Mouse (Mus musculus) liver, embryonic 11.5 days (tissue): ENCODE results near the gene Camsap1. TPM values are rescaled to one million over a fixed set of nuclear protein-coding genes. Genes with fewer than 3 reads are reported as not detected.

ENCODE experiments used
- ATAC-seq: fragments of 200-750 bp; cut with Nextera tagmentation; replicated peaks from 2 replicates; pipeline ENCODE4 v1.8.0; 2017; ENCODE audit warnings: moderate number of reproducible peaks, mild to moderate bottlenecking, moderate TSS enrichment, moderate library complexity; ENCODE audit not compliant: low FRiP score
- DNase-seq: peaks from one replicate; pipeline ENCODE4 v3.0.0-alpha.2; 2017; ENCODE audit warnings: low spot score
- H3K27ac ChIP-seq: fragments of 300-500 bp; sonication (generic); 2 replicates; pipeline ENCODE4 v1.5.1; 2014; ENCODE audit warnings: mild to moderate bottlenecking, low read depth, low read length, control low read depth
- H3K27me3 ChIP-seq: fragments of 300-500 bp; sonication (generic); replicated peaks from 2 replicates; pipeline ENCODE4 v1.6.1; 2014; ENCODE audit warnings: low read length, mixed read lengths; ENCODE audit not compliant: control insufficient read depth, insufficient read depth
- H3K36me3 ChIP-seq: fragments of 300-500 bp; sonication (generic); 2 replicates; pipeline ENCODE4 v1.6.1; 2014; ENCODE audit warnings: mild to moderate bottlenecking, low read length, moderate library complexity, mixed read lengths; ENCODE audit not compliant: control insufficient read depth, insufficient read depth
- H3K4me1 ChIP-seq: fragments of 300-500 bp; sonication (generic); replicated peaks from 2 replicates; pipeline ENCODE4 v1.6.1; 2014; ENCODE audit warnings: low read length, mixed read lengths; ENCODE audit not compliant: control insufficient read depth, insufficient read depth
- H3K4me2 ChIP-seq: fragments of 300-500 bp; sonication (generic); 2 replicates; pipeline ENCODE4 v1.6.1; 2014; ENCODE audit warnings: mild to moderate bottlenecking, control low read depth, moderate library complexity
- H3K4me3 ChIP-seq: fragments of 300-500 bp; sonication (generic); 2 replicates; pipeline ENCODE4 v1.5.1; 2014; ENCODE audit warnings: low read depth, low read length, control low read depth
- H3K9ac ChIP-seq: fragments of 300-500 bp; sonication (generic); 2 replicates; pipeline ENCODE4 v1.6.1; 2014; ENCODE audit warnings: low read depth, low read length, control low read depth
- H3K9me3 ChIP-seq: fragments of 300-500 bp; sonication (generic); 2 replicates; pipeline ENCODE4 v1.6.1; 2016; ENCODE audit warnings: low read length, inconsistent platforms, mixed read lengths; ENCODE audit not compliant: control insufficient read depth
- WGBS: fragments of 180-500 bp; shearing (Covaris S2); extraction: QIAGEN DNeasy Blood & Tissue Kit; methylation state at CpG from one replicate; pipeline ENCODE4 v1.1.7; 2014; 5-methylcytosine and 5-hydroxymethylcytosine counted together
- polyA plus RNA-seq: library from polyadenylated mRNA; unstranded; fragments of >200 nt; fragmentation: Nextera tagmentation; extraction: Ambion mirVana; gene quantifications from 2 replicates; pipeline ENCODE4 v1.2.1, GENCODE M21; 2014

Gene Camsap1
- polyA plus RNA-seq, 1 experiment from 2014 or later: 14.5 TPM

GRCm38 (mm10) chr2:25970426-25970825 lies 12.7 kb downstream of the Camsap1 start:
- Histone ChIP-seq H3K4me3 (no peak overlapping the region), H3K9me3 (no peaks in the 10 kb centered on the region), H3K9ac (no peak overlapping the region), H3K4me1 (peaks cover 7% of the 10 kb centered on the region; the same call in 1 of the 2 replicates), H3K36me3 (peaks cover 12% of the 10 kb centered on the region; the same call in 1 of the 2 replicates), H3K4me2 (no peak overlapping the region), H3K27me3 (no peaks in the 10 kb centered on the region), H3K27ac (no peak overlapping the region)
- DNase-seq (no peak), ATAC-seq (no peak)
- 52% methylated on average over 2 of the region's 2 CpGs for WGBS

DNA sequence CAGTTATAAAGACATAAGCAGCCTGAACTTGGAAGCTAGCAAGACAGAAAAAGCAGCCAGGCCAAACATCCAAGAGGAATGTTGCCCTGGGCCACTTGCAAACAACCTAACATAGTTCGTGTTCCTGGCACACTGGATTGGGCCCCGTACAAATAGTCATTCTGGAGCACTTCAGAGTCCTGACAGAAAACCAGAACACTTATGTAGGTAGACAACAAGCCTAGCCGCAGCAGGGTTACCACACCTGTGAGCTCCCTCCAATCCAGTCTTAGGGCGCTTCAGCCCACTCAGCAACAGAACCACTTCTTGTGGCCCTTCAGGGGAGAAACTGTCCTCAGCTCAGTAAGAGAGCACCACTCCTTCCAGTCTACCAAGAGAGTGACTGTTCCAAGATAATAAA lies 13.8 kb downstream of the Camsap1 start:
- WGBS: 87% methylated on average over 4 of the region's 4 CpGs
- no peaks in the 10 kb centered on the region for H3K9me3 ChIP-seq
- DNase-seq (no peak), ATAC-seq (no peak)
- no peaks in the 10 kb centered on the region for H3K27me3 ChIP-seq
- H3K4me2 ChIP-seq: no peak overlapping the region
- H3K4me1 ChIP-seq: peaks cover 7% of the 10 kb centered on the region; the same call in 1 of the 2 replicates
- H3K9ac ChIP-seq: no peak overlapping the region
- no peak overlapping the region for H3K27ac ChIP-seq
- H3K36me3 ChIP-seq: peaks cover 23% of the 10 kb centered on the region; the same call in 1 of the 2 replicates
- no peak overlapping the region for H3K4me3 ChIP-seq

DNA sequence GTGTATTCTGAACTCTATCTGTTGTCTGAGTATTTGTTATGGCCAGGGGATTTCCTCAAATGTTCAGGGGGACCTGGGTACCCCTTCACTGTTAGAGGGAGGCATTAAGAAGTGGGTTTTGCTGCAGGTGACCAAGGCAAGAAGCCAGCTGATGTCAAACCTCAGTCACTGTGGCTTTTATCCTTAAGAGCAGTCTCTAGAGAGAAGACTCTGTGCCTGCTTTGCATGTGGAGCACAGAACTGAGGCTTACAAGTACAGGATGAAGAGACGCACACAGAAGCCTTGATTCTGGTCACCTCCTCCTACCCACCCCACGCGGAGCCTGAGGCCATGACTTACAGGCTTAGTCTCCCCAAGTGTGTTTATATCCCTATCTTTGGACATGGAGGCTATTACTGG lies 33.8 kb downstream of the Camsap1 start:
- DNase-seq: no peak
- Histone ChIP-seq H3K36me3 (peaks cover 19% of the 10 kb centered on the region), H3K4me2 (no peak overlapping the region), H3K27me3 (no peaks in the 10 kb centered on the region), H3K4me3 (no peak overlapping the region), H3K4me1 (no peaks in the 10 kb centered on the region), H3K9me3 (no peaks in the 10 kb centered on the region), H3K27ac (no peak overlapping the region), H3K9ac (no peak overlapping the region)
- no peak for ATAC-seq
- WGBS: 88% methylated on average over 3 of the region's 3 CpGs

- Histone ChIP-seq H3K27ac (no peak overlapping the region), H3K9ac (no peak overlapping the region), H3K4me3 (no peak overlapping the region), H3K36me3 (peaks cover 25% of the 10 kb centered on the region), H3K4me2 (no peak overlapping the region), H3K4me1 (no peaks in the 10 kb centered on the region), H3K9me3 (no peaks in the 10 kb centered on the region), H3K27me3 (no peaks in the 10 kb centered on the region)
- DNase-seq: no peak
- no peak for ATAC-seq
- WGBS: 85% methylated on average over 3 of the region's 3 CpGs
Observed at GRCm38 (mm10) chr2:25947950-25948349, 35.1 kb downstream of the Camsap1 start.

GRCm38 (mm10) chr2:25943822-25944221 lies 39.3 kb downstream of the Camsap1 start:
- H3K27me3 ChIP-seq: no peaks in the 10 kb centered on the region
- no peak overlapping the region for H3K4me3 ChIP-seq
- no peaks in the 10 kb centered on the region for H3K9me3 ChIP-seq
- WGBS: 89% methylated on average over 2 of the region's 2 CpGs
- no peak overlapping the region for H3K27ac ChIP-seq
- H3K4me2 ChIP-seq: no peak overlapping the region
- H3K36me3 ChIP-seq: peaks cover 31% of the 10 kb centered on the region
- H3K9ac ChIP-seq: no peak overlapping the region
- ATAC-seq (no peak), DNase-seq (no peak)
- no peaks in the 10 kb centered on the region for H3K4me1 ChIP-seq

GRCm38 (mm10) chr2:25940503-25940902 lies 42.6 kb downstream of the Camsap1 start:
- Histone ChIP-seq H3K9ac (no peak overlapping the region), H3K9me3 (no peaks in the 10 kb centered on the region), H3K27me3 (no peaks in the 10 kb centered on the region), H3K36me3 (peaks cover 38% of the 10 kb centered on the region), H3K27ac (no peak overlapping the region), H3K4me3 (no peak overlapping the region), H3K4me1 (no peaks in the 10 kb centered on the region), H3K4me2 (no peak overlapping the region)
- ATAC-seq: no peak
- 81% methylated on average over 6 of the region's 6 CpGs for WGBS
- no peak for DNase-seq

DNA sequence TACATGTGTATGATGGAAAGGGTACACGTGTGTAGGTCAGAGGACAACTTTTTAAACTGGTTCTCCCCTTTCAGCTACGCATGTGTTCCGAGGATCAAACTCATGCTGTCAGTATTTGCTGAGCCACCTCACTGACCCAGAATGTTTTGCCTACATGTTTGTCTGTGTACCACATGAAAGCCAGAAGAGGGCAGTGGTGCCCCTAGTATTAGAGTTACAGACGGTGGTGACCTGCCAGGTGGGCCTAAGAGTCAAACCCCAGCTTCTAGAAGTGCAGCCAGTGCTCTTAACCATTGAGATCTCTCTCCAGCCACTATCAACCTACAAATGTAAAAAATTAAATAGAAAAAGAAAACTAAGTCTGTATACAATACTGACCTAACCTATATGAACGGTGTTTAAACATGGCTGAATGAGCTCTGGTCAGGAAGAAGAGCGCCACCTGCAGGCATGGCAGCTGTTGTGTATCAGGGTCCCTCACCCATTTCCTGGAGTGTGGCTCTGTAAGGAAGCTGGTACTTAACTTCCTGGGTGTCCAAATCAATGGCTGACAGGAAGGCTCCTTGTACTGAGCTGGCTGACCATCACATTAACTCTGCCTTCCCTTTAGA lies 51.7 kb downstream of the Camsap1 start:
- H3K9me3 ChIP-seq: no peaks in the 10 kb centered on the region
- H3K27me3 ChIP-seq: no peaks in the 10 kb centered on the region
- ATAC-seq (no peak), DNase-seq (no peak)
- H3K4me1 ChIP-seq: no peaks in the 10 kb centered on the region
- peaks cover 37% of the 10 kb centered on the region for H3K36me3 ChIP-seq
- no peak overlapping the region for H3K4me3 ChIP-seq
- H3K27ac ChIP-seq: no peak overlapping the region
- H3K4me2 ChIP-seq: no peak overlapping the region
- WGBS: 85% methylated on average over 6 of the region's 6 CpGs
- H3K9ac ChIP-seq: no peak overlapping the region

GRCm38 (mm10) chr2:25927821-25928220 lies 55.3 kb downstream of the Camsap1 start:
- no peak for ATAC-seq

DNA sequence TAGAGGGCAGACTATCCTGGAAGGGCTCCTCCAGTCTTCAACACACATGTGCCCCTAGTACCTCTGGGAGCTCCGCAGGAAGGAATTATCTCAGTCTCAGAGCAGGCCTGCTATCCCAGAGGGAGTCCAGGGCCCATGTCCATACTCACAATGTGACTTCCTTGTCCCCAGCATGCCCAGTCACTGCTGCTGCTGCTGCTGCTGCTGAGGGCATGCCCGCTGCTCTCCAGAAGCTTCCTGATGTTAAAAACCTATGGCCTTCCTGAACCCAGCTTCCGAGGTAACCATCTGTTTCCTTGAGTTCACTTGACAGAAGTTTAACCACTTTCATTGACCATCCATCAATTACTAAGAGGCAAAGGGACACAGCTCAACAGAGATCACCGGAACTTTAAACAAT lies 58.1 kb downstream of the Camsap1 start:
- DNase-seq: no peak
- Histone ChIP-seq H3K4me2 (no peak overlapping the region), H3K36me3 (peaks cover 5% of the 10 kb centered on the region; the same call in 1 of the 2 replicates), H3K4me3 (no peak overlapping the region), H3K27me3 (no peaks in the 10 kb centered on the region), H3K9me3 (no peaks in the 10 kb centered on the region), H3K27ac (no peak overlapping the region), H3K9ac (no peak overlapping the region), H3K4me1 (no peaks in the 10 kb centered on the region)
- 83% methylated on average over 4 of the region's 4 CpGs for WGBS
- ATAC-seq: no peak

More at GRCm38 (mm10) chr2:25927821-25928220, 55.3 kb downstream of the Camsap1 start:
- H3K9ac ChIP-seq: no peak overlapping the region
- H3K27me3 ChIP-seq: no peaks in the 10 kb centered on the region
- 92% methylated on average over 7 of the region's 7 CpGs for WGBS
- no peak overlapping the region for H3K4me3 ChIP-seq
- no peak for DNase-seq
- no peaks in the 10 kb centered on the region for H3K4me1 ChIP-seq
- no peaks in the 10 kb centered on the region for H3K9me3 ChIP-seq
- peaks cover 14% of the 10 kb centered on the region; the same call in 1 of the 2 replicates for H3K36me3 ChIP-seq
- H3K27ac ChIP-seq: no peak overlapping the region
- no peak overlapping the region for H3K4me2 ChIP-seq
